Mouse (Mus musculus): Measurements from ENCODE around the gene Usp3. TPM values are rescaled to one million over a fixed set of nuclear protein-coding genes. Genes with fewer than 3 reads are reported as not detected.

Usp3 gene
- polyA plus RNA-seq, 1 experiment from 2014 or later: 106 TPM

GRCm38 (mm10) chr9:66597480-66598215 is 4.7 kb upstream of the Usp3 start:
- no peaks in the 10 kb centered on the region for H3K27me3 ChIP-seq (ENCODE audit: control insufficient read depth, insufficient read depth, low read length)
- no peak for ATAC-seq (ENCODE audit: insufficient read depth, low FRiP score, low TSS enrichment)
- H3K27ac ChIP-seq (ENCODE audit: low read depth, low read length): no peak overlapping the region
- no peaks in the 10 kb centered on the region for H3K36me3 ChIP-seq (ENCODE audit: control insufficient read depth, insufficient read depth, low read length)
- H3K9ac ChIP-seq (ENCODE audit: low read length): no peak overlapping the region
- H3K4me1 ChIP-seq (ENCODE audit: control insufficient read depth, insufficient read depth, low read length): peaks cover 2% of the 10 kb centered on the region; the same call in 1 of the 2 replicates
- no peaks in the 10 kb centered on the region for H3K9me3 ChIP-seq (ENCODE audit: control insufficient read depth, low read length)
- no peak for DNase-seq (ENCODE audit: low spot score)
- WGBS: 38% methylated on average over 7 of the region's 7 CpGs
- H3K4me3 ChIP-seq (ENCODE audit: low read depth, low read length): no peak overlapping the region
- H3K4me2 ChIP-seq (ENCODE audit: low read depth): no peak overlapping the region

GRCm38 (mm10) chr9:66597076-66597475 is 4.1 kb upstream of the Usp3 start:
- DNase-seq (ENCODE audit: low spot score) (no peak), ATAC-seq (ENCODE audit: insufficient read depth, low FRiP score, low TSS enrichment) (no peak)
- 29% methylated on average over 6 of the region's 6 CpGs for WGBS
- H3K36me3 ChIP-seq (ENCODE audit: control insufficient read depth, insufficient read depth, low read length): no peaks in the 10 kb centered on the region
- peaks cover 2% of the 10 kb centered on the region; the same call in 1 of the 2 replicates for H3K4me1 ChIP-seq (ENCODE audit: control insufficient read depth, insufficient read depth, low read length)
- no peak overlapping the region for H3K4me2 ChIP-seq (ENCODE audit: low read depth)
- H3K4me3 ChIP-seq (ENCODE audit: low read depth, low read length): no peak overlapping the region
- H3K9me3 ChIP-seq (ENCODE audit: control insufficient read depth, low read length): no peaks in the 10 kb centered on the region
- H3K27ac ChIP-seq (ENCODE audit: low read depth, low read length): no peak overlapping the region
- H3K9ac ChIP-seq (ENCODE audit: low read length): no peak overlapping the region
- no peaks in the 10 kb centered on the region for H3K27me3 ChIP-seq (ENCODE audit: control insufficient read depth, insufficient read depth, low read length)

GRCm38 (mm10) chr9:66595722-66596675 is 3.1 kb upstream of the Usp3 start:
- Histone ChIP-seq H3K4me3 (ENCODE audit: low read depth, low read length) (no peak overlapping the region), H3K27me3 (ENCODE audit: control insufficient read depth, insufficient read depth, low read length) (no peaks in the 10 kb centered on the region), H3K36me3 (ENCODE audit: control insufficient read depth, insufficient read depth, low read length) (no peaks in the 10 kb centered on the region), H3K27ac (ENCODE audit: low read depth, low read length) (no peak overlapping the region), H3K9ac (ENCODE audit: low read length) (no peak overlapping the region), H3K4me1 (ENCODE audit: control insufficient read depth, insufficient read depth, low read length) (peaks cover 5% of the 10 kb centered on the region; the same call in 1 of the 2 replicates), H3K4me2 (ENCODE audit: low read depth) (no peak overlapping the region), H3K9me3 (ENCODE audit: control insufficient read depth, low read length) (no peaks in the 10 kb centered on the region)
- DNase-seq (ENCODE audit: low spot score) (no peak), ATAC-seq (ENCODE audit: insufficient read depth, low FRiP score, low TSS enrichment) (no peak)
- WGBS: 54% methylated on average over 5 of the region's 5 CpGs

- H3K9ac ChIP-seq (ENCODE audit: low read length): no peak overlapping the region
- ATAC-seq (ENCODE audit: insufficient read depth, low FRiP score, low TSS enrichment): no peak
- H3K4me1 ChIP-seq (ENCODE audit: control insufficient read depth, insufficient read depth, low read length): peaks cover 8% of the 10 kb centered on the region; the same call in 1 of the 2 replicates
- H3K9me3 ChIP-seq (ENCODE audit: control insufficient read depth, low read length): no peaks in the 10 kb centered on the region
- no peak for DNase-seq (ENCODE audit: low spot score)
- H3K27ac ChIP-seq (ENCODE audit: low read depth, low read length): no peak overlapping the region
- H3K4me2 ChIP-seq (ENCODE audit: low read depth): peak overlapping the region; percentile 64; the same call in 1 of the 2 replicates
- H3K4me3 ChIP-seq (ENCODE audit: low read depth, low read length): no peak overlapping the region
- WGBS: 71% methylated on average over 3 of the region's 3 CpGs
- H3K27me3 ChIP-seq (ENCODE audit: control insufficient read depth, insufficient read depth, low read length): no peaks in the 10 kb centered on the region
- H3K36me3 ChIP-seq (ENCODE audit: control insufficient read depth, insufficient read depth, low read length): no peaks in the 10 kb centered on the region
Measured at GRCm38 (mm10) chr9:66594061-66594460, 1.1 kb upstream of the Usp3 start.

- Histone ChIP-seq H3K4me3 (ENCODE audit: low read depth, low read length) (peak overlapping the region; percentile 95), H3K27ac (ENCODE audit: low read depth, low read length) (no peak overlapping the region), H3K36me3 (ENCODE audit: control insufficient read depth, insufficient read depth, low read length) (no peaks in the 10 kb centered on the region), H3K9ac (ENCODE audit: low read length) (peak overlapping the region; percentile 39), H3K27me3 (ENCODE audit: control insufficient read depth, insufficient read depth, low read length) (no peaks in the 10 kb centered on the region), H3K9me3 (ENCODE audit: control insufficient read depth, low read length) (no peaks in the 10 kb centered on the region), H3K4me1 (ENCODE audit: control insufficient read depth, insufficient read depth, low read length) (peaks cover 8% of the 10 kb centered on the region; the same call in 1 of the 2 replicates), H3K4me2 (ENCODE audit: low read depth) (peak overlapping the region; percentile 64)
- no peak for ATAC-seq (ENCODE audit: insufficient read depth, low FRiP score, low TSS enrichment)
- DNase-seq (ENCODE audit: low spot score): no peak
- WGBS: 7% methylated on average over 12 of the region's 12 CpGs
Measured at GRCm38 (mm10) chr9:66593613-66593969, 649 bp upstream of the Usp3 start.

DNA sequence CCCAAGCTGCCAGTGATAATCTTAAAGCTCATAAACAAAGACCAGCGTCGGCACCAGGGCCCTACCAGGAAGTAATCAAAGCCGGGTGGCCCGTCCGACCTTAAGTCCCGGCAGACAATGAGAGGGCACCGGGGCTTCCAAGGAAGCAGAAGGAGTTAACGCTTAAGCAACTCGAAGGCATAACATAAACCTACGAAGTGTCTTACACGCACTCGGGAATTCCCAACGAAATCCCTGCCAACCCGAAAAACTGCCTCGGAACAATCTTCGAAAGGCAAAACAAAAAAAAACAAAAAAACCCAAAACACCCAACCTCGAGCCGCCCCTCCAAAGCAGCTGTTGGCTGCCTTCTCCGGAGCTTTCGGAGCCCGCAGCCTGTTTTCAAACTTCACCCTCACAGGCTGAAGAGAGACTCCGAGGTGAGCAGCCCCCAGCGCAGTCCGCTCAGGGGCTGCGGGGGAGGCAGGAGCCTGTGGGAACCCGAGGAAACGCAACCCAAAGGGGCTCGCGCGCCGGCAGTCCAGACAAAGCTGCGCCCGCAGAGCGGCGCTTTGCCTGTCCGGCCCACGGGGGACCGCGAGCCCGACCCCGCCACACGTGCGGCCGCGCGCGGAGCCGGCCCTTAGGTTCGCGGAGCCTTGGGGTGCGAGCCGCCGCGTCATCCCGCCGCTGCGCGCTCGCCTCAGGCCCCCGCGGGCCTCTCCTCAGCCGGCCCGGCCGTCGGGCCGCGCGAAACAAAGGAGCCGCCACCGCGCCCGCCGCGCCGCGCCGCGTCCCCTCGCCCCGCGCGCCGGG is 894 bp downstream of the Usp3 start:
- Histone ChIP-seq H3K27ac (ENCODE audit: low read depth, low read length) (peak overlapping the region; percentile 95), H3K9me3 (ENCODE audit: control insufficient read depth, low read length) (no peaks in the 10 kb centered on the region), H3K4me3 (ENCODE audit: low read depth, low read length) (peak overlapping the region; percentile 95), H3K4me2 (ENCODE audit: low read depth) (peak overlapping the region; percentile 66), H3K9ac (ENCODE audit: low read length) (peak overlapping the region; percentile 99), H3K4me1 (ENCODE audit: control insufficient read depth, insufficient read depth, low read length) (peaks cover 8% of the 10 kb centered on the region; the same call in 1 of the 2 replicates), H3K36me3 (ENCODE audit: control insufficient read depth, insufficient read depth, low read length) (no peaks in the 10 kb centered on the region), H3K27me3 (ENCODE audit: control insufficient read depth, insufficient read depth, low read length) (no peaks in the 10 kb centered on the region)
- DNase-seq (ENCODE audit: low spot score) (peak; percentile 65), ATAC-seq (ENCODE audit: insufficient read depth, low FRiP score, low TSS enrichment) (peak; percentile 51)
- under 1% methylated on average over 50 of the region's 83 CpGs for WGBS

GRCm38 (mm10) chr9:66590051-66590450 is 2.9 kb downstream of the Usp3 start:
- DNase-seq (ENCODE audit: low spot score) (no peak), ATAC-seq (ENCODE audit: insufficient read depth, low FRiP score, low TSS enrichment) (no peak)
- Histone ChIP-seq H3K27me3 (ENCODE audit: control insufficient read depth, insufficient read depth, low read length) (no peaks in the 10 kb centered on the region), H3K4me3 (ENCODE audit: low read depth, low read length) (no peak overlapping the region), H3K9me3 (ENCODE audit: control insufficient read depth, low read length) (no peaks in the 10 kb centered on the region), H3K27ac (ENCODE audit: low read depth, low read length) (no peak overlapping the region), H3K9ac (ENCODE audit: low read length) (no peak overlapping the region), H3K4me1 (ENCODE audit: control insufficient read depth, insufficient read depth, low read length) (peaks cover 8% of the 10 kb centered on the region; the same call in 1 of the 2 replicates), H3K36me3 (ENCODE audit: control insufficient read depth, insufficient read depth, low read length) (no peaks in the 10 kb centered on the region), H3K4me2 (ENCODE audit: low read depth) (no peak overlapping the region)
- WGBS: 63% methylated on average over 2 of the region's 2 CpGs

- no peaks in the 10 kb centered on the region for H3K36me3 ChIP-seq (ENCODE audit: control insufficient read depth, insufficient read depth, low read length)
- H3K9me3 ChIP-seq (ENCODE audit: control insufficient read depth, low read length): no peaks in the 10 kb centered on the region
- no peak for DNase-seq (ENCODE audit: low spot score)
- no peak overlapping the region for H3K9ac ChIP-seq (ENCODE audit: low read length)
- no peak overlapping the region for H3K4me3 ChIP-seq (ENCODE audit: low read depth, low read length)
- no peaks in the 10 kb centered on the region for H3K27me3 ChIP-seq (ENCODE audit: control insufficient read depth, insufficient read depth, low read length)
- no peak for ATAC-seq (ENCODE audit: insufficient read depth, low FRiP score, low TSS enrichment)
- H3K4me1 ChIP-seq (ENCODE audit: control insufficient read depth, insufficient read depth, low read length): peaks cover 6% of the 10 kb centered on the region; the same call in 1 of the 2 replicates
- H3K27ac ChIP-seq (ENCODE audit: low read depth, low read length): no peak overlapping the region
- WGBS: 90% methylated on average over 1 of the region's 1 CpGs
- H3K4me2 ChIP-seq (ENCODE audit: low read depth): no peak overlapping the region
Measured at GRCm38 (mm10) chr9:66587016-66587415, 5.9 kb downstream of the Usp3 start.
